Mouse (Mus musculus): ENCODE data around the gene Elp5.
"Not testable (repeated sequence)": the region's sequence is repeated elsewhere in the genome, so short reads cannot be mapped to it uniquely, and the experiment has no call there.

Gene Elp5

GRCm38 (mm10) chr11:70019495-70020021, 37.2 kb upstream of the Elp5 start:
- H3K36me3 ChIP-seq (ENCODE audit: control insufficient read depth, insufficient read depth, low read length, poor library complexity, severe bottlenecking) = no peaks in the 10 kb centered on the region
- no peak for DNase-seq (ENCODE audit: low read depth, low spot score)
- no peaks in the 10 kb centered on the region for H3K27me3 ChIP-seq (ENCODE audit: control insufficient read depth, insufficient read depth, low read length, poor library complexity, severe bottlenecking)

- Histone ChIP-seq H3K36me3 (ENCODE audit: control insufficient read depth, insufficient read depth, low read length, poor library complexity, severe bottlenecking) (no peaks in the 10 kb centered on the region), H3K27me3 (ENCODE audit: control insufficient read depth, insufficient read depth, low read length, poor library complexity, severe bottlenecking) (no peaks in the 10 kb centered on the region)
- no peak for DNase-seq (ENCODE audit: low read depth, low spot score)
Measured at GRCm38 (mm10) chr11:70018131-70018990, 36.0 kb upstream of the Elp5 start.

DNA sequence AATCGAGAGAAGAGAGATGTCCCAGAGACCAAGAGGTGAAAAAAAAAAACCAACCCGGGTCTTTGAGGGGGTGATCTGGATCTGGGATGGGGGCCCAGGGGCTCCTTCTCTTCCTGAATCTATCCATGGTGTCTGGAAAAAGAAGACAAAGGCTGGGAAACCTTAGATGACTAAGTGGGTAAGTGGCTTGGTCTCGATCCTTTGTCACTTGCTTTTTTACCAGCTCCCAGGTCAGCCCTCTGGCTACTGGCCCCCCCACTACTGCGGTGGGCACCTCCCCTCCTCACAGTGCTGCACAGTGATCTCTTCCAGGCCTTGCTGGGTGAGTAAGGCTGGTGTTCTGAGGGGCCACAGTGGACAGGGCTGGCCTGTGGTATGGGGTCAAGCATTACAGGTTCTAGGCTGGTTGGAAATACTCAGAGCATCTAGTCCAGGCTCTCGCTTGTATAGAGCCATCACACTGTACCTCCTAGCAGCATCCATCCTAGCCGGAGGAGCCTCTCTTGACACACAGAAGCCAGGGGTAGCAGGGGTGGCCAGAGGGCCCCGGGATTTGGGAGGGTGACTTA, 35.0 kb upstream of the Elp5 start:
- Histone ChIP-seq H3K36me3 (ENCODE audit: control insufficient read depth, insufficient read depth, low read length, poor library complexity, severe bottlenecking) (no peaks in the 10 kb centered on the region; the same call in 1 of the 2 replicates), H3K27me3 (ENCODE audit: control insufficient read depth, insufficient read depth, low read length, poor library complexity, severe bottlenecking) (no peaks in the 10 kb centered on the region)
- no peak for DNase-seq (ENCODE audit: low read depth, low spot score)

DNA sequence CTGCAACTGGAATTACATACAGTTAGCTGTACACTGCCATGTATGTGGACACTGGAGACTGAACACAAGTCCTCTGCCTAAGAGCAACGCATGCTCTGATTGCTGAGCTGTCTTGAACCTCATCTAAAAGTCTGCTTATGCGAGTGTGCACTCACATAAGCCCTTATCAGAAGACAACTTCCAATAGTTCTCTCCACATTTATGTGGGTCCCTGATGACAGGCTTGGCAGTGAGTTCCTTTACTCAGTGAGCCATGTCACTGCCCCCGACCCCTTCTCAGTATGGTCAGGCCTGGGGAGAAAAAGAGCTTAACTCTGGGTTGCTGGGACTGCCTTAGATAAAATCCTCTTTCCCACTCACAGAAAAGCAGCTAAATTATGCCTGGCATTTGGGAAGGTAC, 34.4 kb upstream of the Elp5 start, which contains the start of gene Dlg4:
Dlg4 (plus strand) TSS at position 274 of the 400 bp plus-strand sequence.
- DNase-seq (ENCODE audit: low read depth, low spot score) = no peak
- no peaks in the 10 kb centered on the region; the same call in 1 of the 2 replicates for H3K36me3 ChIP-seq (ENCODE audit: control insufficient read depth, insufficient read depth, low read length, poor library complexity, severe bottlenecking)
- H3K27me3 ChIP-seq (ENCODE audit: control insufficient read depth, insufficient read depth, low read length, poor library complexity, severe bottlenecking) = no peaks in the 10 kb centered on the region

- not testable (repeated sequence) for DNase-seq (ENCODE audit: low read depth, low spot score); H3K36me3 ChIP-seq (ENCODE audit: control insufficient read depth, insufficient read depth, low read length, poor library complexity, severe bottlenecking); H3K27me3 ChIP-seq (ENCODE audit: control insufficient read depth, insufficient read depth, low read length, poor library complexity, severe bottlenecking)
Measured at GRCm38 (mm10) chr11:70016177-70016576, 33.9 kb upstream of the Elp5 start.

GRCm38 (mm10) chr11:70015677-70016076, 33.4 kb upstream of the Elp5 start:
- peaks cover under 1% of the 10 kb centered on the region; the same call in 1 of the 2 replicates for H3K36me3 ChIP-seq (ENCODE audit: control insufficient read depth, insufficient read depth, low read length, poor library complexity, severe bottlenecking)
- DNase-seq (ENCODE audit: low read depth, low spot score) = no peak
- H3K27me3 ChIP-seq (ENCODE audit: control insufficient read depth, insufficient read depth, low read length, poor library complexity, severe bottlenecking) = no peaks in the 10 kb centered on the region

- peak; percentile 84 for DNase-seq (ENCODE audit: low read depth, low spot score)
Measured at GRCm38 (mm10) chr11:70014880-70015558, 32.7 kb upstream of the Elp5 start, which contains the start of gene Acadvl. Acadvl (minus strand) TSS chr11:70015411.

DNA sequence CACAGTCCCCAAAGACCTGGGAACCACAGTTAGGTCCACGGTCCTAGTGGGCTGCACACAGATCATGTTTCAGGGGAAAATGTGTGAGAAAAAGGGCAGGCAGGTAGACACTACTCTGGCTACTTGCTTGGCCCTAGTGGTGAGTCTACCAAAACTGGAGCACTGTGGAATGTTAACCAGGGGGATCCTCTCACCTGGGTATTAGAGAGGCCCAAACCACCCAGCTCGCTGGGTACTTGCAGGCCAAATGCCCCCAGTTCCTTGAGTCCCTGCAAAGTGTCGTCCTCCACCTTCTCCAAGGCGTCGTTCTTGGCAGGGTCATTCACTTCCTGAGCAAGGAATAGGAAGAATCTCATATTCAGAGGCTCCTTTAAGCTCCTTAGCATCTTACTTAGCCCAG, 31.7 kb upstream of the Elp5 start:
- peaks cover 12% of the 10 kb centered on the region for H3K36me3 ChIP-seq (ENCODE audit: control insufficient read depth, insufficient read depth, low read length, poor library complexity, severe bottlenecking)
- no peak for DNase-seq (ENCODE audit: low read depth, low spot score)
- H3K27me3 ChIP-seq (ENCODE audit: control insufficient read depth, insufficient read depth, low read length, poor library complexity, severe bottlenecking) = no peaks in the 10 kb centered on the region

More at GRCm38 (mm10) chr11:70014880-70015558, 32.7 kb upstream of the Elp5 start, which contains the start of gene Acadvl:
- Histone ChIP-seq H3K27me3 (ENCODE audit: control insufficient read depth, insufficient read depth, low read length, poor library complexity, severe bottlenecking) (no peaks in the 10 kb centered on the region), H3K36me3 (ENCODE audit: control insufficient read depth, insufficient read depth, low read length, poor library complexity, severe bottlenecking) (peaks cover 5% of the 10 kb centered on the region; the same call in 1 of the 2 replicates)

DNA sequence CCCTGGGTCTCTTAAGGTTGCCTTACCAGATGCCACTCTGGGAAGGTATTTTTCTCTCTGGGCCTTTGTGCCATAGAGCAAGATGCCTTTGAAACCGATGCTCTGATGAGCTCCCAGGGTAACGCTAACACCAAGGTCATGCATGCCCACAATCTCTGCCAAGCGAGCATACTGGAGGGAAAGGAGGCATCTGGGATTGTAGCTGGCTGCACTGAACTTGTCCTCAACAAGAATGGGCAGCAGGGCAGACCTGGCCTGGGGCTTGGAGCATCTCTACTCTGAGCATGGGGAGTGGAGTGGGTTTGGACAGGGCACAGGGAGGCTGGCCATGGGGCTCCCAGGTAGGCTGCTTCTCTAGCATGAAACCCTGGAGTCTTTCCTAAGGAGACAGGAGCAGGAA, 31.1 kb upstream of the Elp5 start:
- Histone ChIP-seq H3K27me3 (ENCODE audit: control insufficient read depth, insufficient read depth, low read length, poor library complexity, severe bottlenecking) (no peaks in the 10 kb centered on the region), H3K36me3 (ENCODE audit: control insufficient read depth, insufficient read depth, low read length, poor library complexity, severe bottlenecking) (peaks cover 15% of the 10 kb centered on the region)
- no peak for DNase-seq (ENCODE audit: low read depth, low spot score)

DNA sequence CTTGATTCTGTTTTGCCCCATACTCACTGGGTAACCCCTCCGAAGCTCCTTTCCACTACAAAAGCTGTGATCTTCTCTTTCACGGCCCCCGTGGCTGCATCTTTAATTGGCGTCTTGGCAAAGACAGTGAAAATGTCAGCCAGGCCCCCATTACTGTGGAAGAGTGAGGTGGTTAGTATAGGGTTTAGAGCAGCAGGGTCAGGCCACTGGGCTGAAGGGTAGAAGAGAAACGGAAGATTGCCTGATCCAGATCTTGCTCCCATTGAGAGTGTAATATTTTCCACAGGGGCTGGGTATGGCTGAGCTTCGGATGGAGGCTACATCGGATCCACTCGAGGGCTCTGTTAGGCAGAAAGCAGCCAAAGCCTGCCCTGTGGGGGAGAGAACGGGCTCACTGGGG, 30.6 kb upstream of the Elp5 start:
- peaks cover 15% of the 10 kb centered on the region for H3K36me3 ChIP-seq (ENCODE audit: control insufficient read depth, insufficient read depth, low read length, poor library complexity, severe bottlenecking)
- DNase-seq (ENCODE audit: low read depth, low spot score) = no peak
- H3K27me3 ChIP-seq (ENCODE audit: control insufficient read depth, insufficient read depth, low read length, poor library complexity, severe bottlenecking) = no peaks in the 10 kb centered on the region

DNA sequence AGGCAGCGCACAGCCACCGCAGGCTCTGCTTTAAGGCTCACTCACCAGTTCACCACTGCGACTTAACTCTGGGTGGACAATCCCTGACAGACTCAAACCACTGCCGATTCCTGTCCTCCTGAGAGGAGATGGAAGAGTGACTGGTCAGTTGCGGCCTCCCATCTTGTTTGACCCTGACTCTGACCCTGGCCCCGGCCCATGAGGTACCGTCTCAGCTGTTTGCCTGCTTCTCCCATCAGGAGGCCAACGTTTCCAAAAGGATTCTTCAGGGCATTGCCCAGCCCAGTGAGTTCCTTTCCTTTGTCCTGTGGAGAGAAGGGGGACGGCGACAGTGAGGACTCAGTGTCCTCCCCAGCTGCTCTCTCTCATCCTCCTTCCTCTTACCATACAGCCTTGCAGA, 28.6 kb upstream of the Elp5 start:
- H3K36me3 ChIP-seq (ENCODE audit: control insufficient read depth, insufficient read depth, low read length, poor library complexity, severe bottlenecking) = peaks cover 18% of the 10 kb centered on the region
- no peaks in the 10 kb centered on the region for H3K27me3 ChIP-seq (ENCODE audit: control insufficient read depth, insufficient read depth, low read length, poor library complexity, severe bottlenecking)
- DNase-seq (ENCODE audit: low read depth, low spot score) = no peak

GRCm38 (mm10) chr11:70010548-70010947, 28.2 kb upstream of the Elp5 start:
- DNase-seq (ENCODE audit: low read depth, low spot score) = no peak
- Histone ChIP-seq H3K36me3 (ENCODE audit: control insufficient read depth, insufficient read depth, low read length, poor library complexity, severe bottlenecking) (peaks cover 18% of the 10 kb centered on the region), H3K27me3 (ENCODE audit: control insufficient read depth, insufficient read depth, low read length, poor library complexity, severe bottlenecking) (no peaks in the 10 kb centered on the region)

GRCm38 (mm10) chr11:70010033-70010432, 27.7 kb upstream of the Elp5 start:
- no peaks in the 10 kb centered on the region for H3K27me3 ChIP-seq (ENCODE audit: control insufficient read depth, insufficient read depth, low read length, poor library complexity, severe bottlenecking)
- H3K36me3 ChIP-seq (ENCODE audit: control insufficient read depth, insufficient read depth, low read length, poor library complexity, severe bottlenecking) = peaks cover 18% of the 10 kb centered on the region
- DNase-seq (ENCODE audit: low read depth, low spot score) = no peak

GRCm38 (mm10) chr11:70005521-70005920, 23.2 kb upstream of the Elp5 start:
- peak; percentile 66 for DNase-seq (ENCODE audit: low read depth, low spot score)
- Histone ChIP-seq H3K36me3 (ENCODE audit: control insufficient read depth, insufficient read depth, low read length, poor library complexity, severe bottlenecking) (peaks cover 15% of the 10 kb centered on the region), H3K27me3 (ENCODE audit: control insufficient read depth, insufficient read depth, low read length, poor library complexity, severe bottlenecking) (no peaks in the 10 kb centered on the region)
